Mouse (Mus musculus) midbrain, embryonic 14.5 days (tissue): ENCODE data around the gene Gm5788. TPM values are rescaled to one million over a fixed set of nuclear protein-coding genes. Genes with fewer than 3 reads are reported as not detected.
"Not testable (repeated sequence)": the region's sequence is repeated elsewhere in the genome, so short reads cannot be mapped to it uniquely, and the experiment has no call there.

Source experiments
- ATAC-seq: fragments of 200-750 bp; cut with Nextera tagmentation; 2 replicates; pipeline ENCODE4 v1.8.0; 2017; ENCODE audit warnings: moderate number of reproducible peaks, moderate library complexity; ENCODE audit not compliant: low FRiP score, low TSS enrichment
- DNase-seq: peaks from one replicate; pipeline ENCODE4 v3.0.0-alpha.2; 2015
- H3K27ac ChIP-seq: fragments of 300-500 bp; sonication (generic); replicated peaks from 2 replicates; pipeline ENCODE4 v1.5.1; 2014; ENCODE audit warnings: mild to moderate bottlenecking, low read depth, low read length, moderate library complexity
- H3K27me3 ChIP-seq: fragments of 300-500 bp; sonication (generic); 2 replicates; pipeline ENCODE4 v1.6.1; 2014; ENCODE audit warnings: low read length, control low read depth, mixed read lengths; ENCODE audit not compliant: control insufficient read depth, insufficient read depth
- H3K36me3 ChIP-seq: fragments of 300-500 bp; sonication (generic); 2 replicates; pipeline ENCODE4 v1.6.1; 2014; ENCODE audit warnings: low read length, control low read depth; ENCODE audit not compliant: control insufficient read depth, insufficient read depth
- H3K4me1 ChIP-seq: fragments of 300-500 bp; sonication (generic); 2 replicates; pipeline ENCODE4 v1.6.1; 2014; ENCODE audit warnings: mild to moderate bottlenecking, antibody characterized with exemption, low read length, control low read depth; ENCODE audit not compliant: control insufficient read depth, insufficient read depth
- H3K4me2 ChIP-seq: fragments of 300-500 bp; sonication (generic); 2 replicates; pipeline ENCODE4 v1.6.1; 2014; ENCODE audit warnings: mild to moderate bottlenecking, low read length, moderate library complexity
- H3K4me3 ChIP-seq: fragments of 300-500 bp; sonication (generic); replicated peaks from 2 replicates; pipeline ENCODE4 v1.5.1; 2014; ENCODE audit warnings: low read depth, low read length
- H3K9ac ChIP-seq: fragments of 300-500 bp; sonication (generic); replicated peaks from 2 replicates; pipeline ENCODE4 v1.6.1; 2014; ENCODE audit warnings: mild to moderate bottlenecking, low read length, moderate library complexity
- H3K9me3 ChIP-seq: fragments of 300-500 bp; sonication (generic); 2 replicates; pipeline ENCODE4 v1.6.1; 2016; ENCODE audit warnings: low read length, control low read depth, mixed read lengths; ENCODE audit not compliant: control insufficient read depth
- WGBS: fragments of 180-500 bp; shearing (Covaris S2); extraction: QIAGEN DNeasy Blood & Tissue Kit; methylation state at CpG from one replicate; pipeline ENCODE4 v1.1.7; 2014; 5-methylcytosine and 5-hydroxymethylcytosine counted together
- polyA plus RNA-seq: library from polyadenylated mRNA; unstranded; fragments of >200 nt; fragmentation: Nextera tagmentation; extraction: Ambion mirVana; gene quantifications from 2 replicates; pipeline ENCODE4 v1.2.1, GENCODE M21; 2014

Gene Gm5788
- polyA plus RNA-seq, 1 experiment from 2014 or later, result not detected

DNA sequence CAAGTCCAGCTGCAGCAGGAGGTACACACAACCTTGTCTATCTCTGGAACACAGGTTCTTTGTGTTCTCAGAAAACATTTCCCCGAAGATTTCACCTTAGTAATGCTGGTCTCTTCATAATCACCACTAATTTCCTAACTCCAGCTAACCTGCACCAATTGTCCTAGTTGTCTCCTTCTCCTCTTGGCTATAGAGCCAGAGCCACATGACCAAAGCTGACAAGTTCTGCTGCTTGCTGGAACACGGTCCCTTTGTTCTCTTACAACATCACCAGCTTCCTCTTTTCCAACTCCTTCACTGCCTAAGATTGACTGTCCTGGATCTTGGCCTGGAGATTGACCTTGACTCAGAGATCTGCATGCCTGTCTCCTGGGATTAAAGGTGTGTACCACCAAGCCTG lies 5.8 kb upstream of the Gm5788 start:
- not testable (repeated sequence) for H3K36me3 ChIP-seq, ATAC-seq, H3K4me1 ChIP-seq, H3K27me3 ChIP-seq, DNase-seq, H3K9me3 ChIP-seq, H3K4me3 ChIP-seq, H3K4me2 ChIP-seq, H3K27ac ChIP-seq, H3K9ac ChIP-seq
- WGBS, result 66% methylated on average over 2 of the region's 2 CpGs

DNA sequence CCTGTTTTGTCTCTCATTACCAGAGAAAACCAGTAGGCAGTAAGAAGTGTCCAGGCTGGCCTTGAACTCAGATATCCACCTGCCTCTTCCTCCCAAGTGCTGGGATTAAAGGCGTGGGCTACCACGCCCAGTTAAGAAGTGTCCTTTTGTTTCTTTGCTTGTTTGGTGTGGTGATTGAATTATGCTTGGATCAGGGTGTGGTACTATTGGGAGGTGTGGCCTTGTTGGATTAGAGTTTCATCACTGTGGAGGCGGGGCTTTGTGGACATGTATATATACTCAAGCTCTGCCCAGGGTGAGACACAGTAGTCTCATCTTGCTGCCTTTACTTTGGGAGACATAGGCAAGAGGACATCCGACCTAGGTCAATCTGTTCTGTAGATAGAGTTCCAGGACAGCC lies 19.5 kb downstream of the Gm5788 start, which contains the start of gene Gm8300:
TSS of gene Gm8300 (plus strand) at position 301 of the 400 bp plus-strand sequence.
- H3K4me1 ChIP-seq, H3K27ac ChIP-seq, H3K4me3 ChIP-seq, H3K9me3 ChIP-seq, H3K36me3 ChIP-seq, H3K4me2 ChIP-seq, H3K9ac ChIP-seq, ATAC-seq, H3K27me3 ChIP-seq, DNase-seq: not testable (repeated sequence)
- WGBS, result 79% methylated on average over 4 of the region's 4 CpGs

DNA sequence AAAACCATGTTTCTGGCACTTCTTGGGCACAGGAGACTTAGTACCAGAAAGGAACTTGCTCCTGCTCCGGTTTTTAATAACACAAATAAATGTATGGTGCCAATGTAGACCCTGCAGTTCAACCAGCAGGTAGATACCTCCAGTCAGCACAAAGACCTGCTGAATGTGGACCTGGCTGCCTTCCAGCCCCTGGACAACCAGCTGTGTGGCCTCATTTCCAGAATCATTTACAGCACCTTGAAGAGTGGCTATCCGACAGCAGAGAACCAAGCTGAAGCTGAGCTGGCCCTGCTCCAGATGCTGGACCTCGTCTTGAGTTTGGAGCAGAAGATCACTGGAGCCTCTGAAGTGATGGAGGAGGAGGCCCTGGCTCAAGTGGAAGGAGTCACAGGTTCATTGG lies 25.1 kb downstream of the Gm5788 start:
- H3K27me3 ChIP-seq, DNase-seq, H3K4me3 ChIP-seq, ATAC-seq, H3K36me3 ChIP-seq, H3K4me1 ChIP-seq, H3K4me2 ChIP-seq, H3K27ac ChIP-seq, H3K9me3 ChIP-seq, H3K9ac ChIP-seq: not testable (repeated sequence)
- WGBS, result 79% methylated on average over 3 of the region's 3 CpGs

DNA sequence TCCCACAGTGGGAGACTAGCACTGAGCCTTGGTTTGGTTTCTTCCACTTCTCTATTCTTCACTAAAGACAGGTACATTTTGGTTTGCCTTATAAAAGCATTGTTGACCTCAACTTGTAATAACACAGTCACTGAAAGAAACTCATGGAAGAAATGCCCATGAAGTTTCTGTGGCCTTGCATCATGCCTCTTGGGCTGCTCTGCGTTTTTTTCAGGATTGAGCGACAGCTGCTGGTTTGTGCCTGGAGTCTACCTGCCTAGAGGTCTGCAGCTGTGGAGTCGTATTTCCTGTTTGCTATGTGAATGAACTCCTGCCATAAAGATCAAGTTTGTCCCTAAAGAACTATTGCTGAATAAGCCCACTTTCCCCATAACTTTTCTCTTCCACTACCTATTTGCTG lies 49.4 kb downstream of the Gm5788 start:
- H3K4me3 ChIP-seq, result no peak overlapping the region
- WGBS, result 81% methylated on average over 3 of the region's 3 CpGs
- no peaks in the 10 kb centered on the region for H3K36me3 ChIP-seq
- no peaks in the 10 kb centered on the region for H3K27me3 ChIP-seq
- no peaks in the 10 kb centered on the region for H3K9me3 ChIP-seq
- H3K4me1 ChIP-seq, result no peaks in the 10 kb centered on the region
- no peak overlapping the region for H3K27ac ChIP-seq
- DNase-seq (no peak), ATAC-seq (no peak)
- no peak overlapping the region for H3K9ac ChIP-seq
- H3K4me2 ChIP-seq, result no peak overlapping the region

Other genes starting within 250 kb of the Gm5788 start
- gene Vipas39, start 228.5 kb upstream of the Gm5788 start, polyA plus RNA-seq, result 60.6 and 70.1 TPM in 2 replicates
- 176 and 180 TPM in 2 replicates for gene Ahsa1, start 228.2 kb upstream of the Gm5788 start, polyA plus RNA-seq
- gene Ism2, start 195.0 kb upstream of the Gm5788 start, polyA plus RNA-seq, result 0.75 and 1.0 TPM in 2 replicates
- 58.0 and 69.0 TPM in 2 replicates for gene Sptlc2, start 106.4 kb upstream of the Gm5788 start, polyA plus RNA-seq
- 228 and 258 TPM in 2 replicates for gene Slirp, start 50.8 kb upstream of the Gm5788 start, polyA plus RNA-seq
- gene Alkbh1, start 50.7 kb upstream of the Gm5788 start, polyA plus RNA-seq, result 35.0 and 42.9 TPM in 2 replicates
- 108 and 121 TPM in 2 replicates for gene Snw1, start 22.4 kb upstream of the Gm5788 start, polyA plus RNA-seq
- gene Gm8300, start 19.6 kb downstream of the Gm5788 start, polyA plus RNA-seq, result not detected in 2 replicates
- not detected in 2 replicates for gene Oog1, start 108.0 kb downstream of the Gm5788 start, polyA plus RNA-seq
- gene Gm4027, start 124.1 kb downstream of the Gm5788 start, polyA plus RNA-seq, result not detected in 2 replicates
- not detected in 2 replicates for gene Gm16381, start 149.9 kb downstream of the Gm5788 start, polyA plus RNA-seq